Mouse (Mus musculus) forebrain, embryonic 11.5 days (tissue): ENCODE results near the gene Tjap1. TPM values are rescaled to one million over a fixed set of nuclear protein-coding genes. Genes with fewer than 3 reads are reported as not detected.
A peak's percentile ranks its signal among the peaks of the same experiment; 100 is the strongest.

ENCODE experiments used
- ATAC-seq: fragments of 200-750 bp; cut with Nextera tagmentation; replicated peaks from 2 replicates; pipeline ENCODE4 v1.8.0; 2017; ENCODE audit warnings: moderate TSS enrichment; ENCODE audit not compliant: low FRiP score
- DNase-seq: peaks from one replicate; pipeline ENCODE4 v3.0.0-alpha.2; 2017; ENCODE audit warnings: low spot score
- H3K27ac ChIP-seq: fragments of 300-500 bp; sonication (generic); 2 replicates; pipeline ENCODE4 v1.5.1; 2014; ENCODE audit warnings: low read depth, low read length
- H3K27me3 ChIP-seq: fragments of 300-500 bp; sonication (generic); 2 replicates; pipeline ENCODE4 v1.6.1; 2014; ENCODE audit warnings: mild to moderate bottlenecking, low read length, mixed read lengths; ENCODE audit not compliant: control insufficient read depth, insufficient read depth
- H3K36me3 ChIP-seq: fragments of 300-500 bp; sonication (generic); 2 replicates; pipeline ENCODE4 v1.6.1; 2014; ENCODE audit warnings: mild to moderate bottlenecking, low read length, moderate library complexity, mixed read lengths; ENCODE audit not compliant: control insufficient read depth, insufficient read depth
- H3K4me1 ChIP-seq: fragments of 300-500 bp; sonication (generic); replicated peaks from 2 replicates; pipeline ENCODE4 v1.6.1; 2014; ENCODE audit warnings: low read length, mixed read lengths; ENCODE audit not compliant: control insufficient read depth, insufficient read depth
- H3K4me2 ChIP-seq: fragments of 300-500 bp; sonication (generic); 2 replicates; pipeline ENCODE4 v1.6.1; 2014; ENCODE audit warnings: low read depth, mild to moderate bottlenecking, low read length, moderate library complexity, mixed read lengths; ENCODE audit not compliant: severe bottlenecking
- H3K4me3 ChIP-seq: fragments of 300-500 bp; sonication (generic); 2 replicates; pipeline ENCODE4 v1.5.1; 2014; ENCODE audit warnings: low read depth, low read length
- H3K9ac ChIP-seq: fragments of 300-500 bp; sonication (generic); 2 replicates; pipeline ENCODE4 v1.6.1; 2014; ENCODE audit warnings: low read length
- H3K9me3 ChIP-seq: fragments of 300-500 bp; sonication (generic); 2 replicates; pipeline ENCODE4 v1.6.1; 2016; ENCODE audit warnings: low read length, mixed read lengths; ENCODE audit not compliant: control insufficient read depth
- WGBS: fragments of 180-500 bp; shearing (Covaris S2); extraction: QIAGEN DNeasy Blood & Tissue Kit; methylation state at CpG from one replicate; pipeline ENCODE4 v1.1.7; 2014; 5-methylcytosine and 5-hydroxymethylcytosine counted together
- polyA plus RNA-seq: library from polyadenylated mRNA; unstranded; fragments of >200 nt; fragmentation: Nextera tagmentation; extraction: Ambion mirVana; gene quantifications from 2 replicates; pipeline ENCODE4 v1.2.1, GENCODE M21; 2014

The Tjap1 gene
- polyA plus RNA-seq, 1 experiment from 2014 or later, result 62.6 TPM

- peaks cover 3% of the 10 kb centered on the region; the same call in 1 of the 2 replicates for H3K4me1 ChIP-seq
- peak overlapping the region; percentile 72 for H3K9ac ChIP-seq
- H3K4me3 ChIP-seq, result peak overlapping the region; percentile 61
- ATAC-seq, result no peak; the same call in none of the 2 replicates
- peak overlapping the region; percentile 99 for H3K4me2 ChIP-seq
- peaks cover 5% of the 10 kb centered on the region; the same call in 1 of the 2 replicates for H3K27me3 ChIP-seq
- no peak overlapping the region for H3K27ac ChIP-seq
- H3K36me3 ChIP-seq, result peaks cover 4% of the 10 kb centered on the region; the same call in 1 of the 2 replicates
- no peaks in the 10 kb centered on the region; the same call in 1 of the 2 replicates for H3K9me3 ChIP-seq
- 1% methylated on average over 39 of the region's 54 CpGs for WGBS
- DNase-seq, result no peak
These were observed 28.7 kb downstream of the Tjap1 start for GRCm38 (mm10) chr17:46254106-46254505.

DNA sequence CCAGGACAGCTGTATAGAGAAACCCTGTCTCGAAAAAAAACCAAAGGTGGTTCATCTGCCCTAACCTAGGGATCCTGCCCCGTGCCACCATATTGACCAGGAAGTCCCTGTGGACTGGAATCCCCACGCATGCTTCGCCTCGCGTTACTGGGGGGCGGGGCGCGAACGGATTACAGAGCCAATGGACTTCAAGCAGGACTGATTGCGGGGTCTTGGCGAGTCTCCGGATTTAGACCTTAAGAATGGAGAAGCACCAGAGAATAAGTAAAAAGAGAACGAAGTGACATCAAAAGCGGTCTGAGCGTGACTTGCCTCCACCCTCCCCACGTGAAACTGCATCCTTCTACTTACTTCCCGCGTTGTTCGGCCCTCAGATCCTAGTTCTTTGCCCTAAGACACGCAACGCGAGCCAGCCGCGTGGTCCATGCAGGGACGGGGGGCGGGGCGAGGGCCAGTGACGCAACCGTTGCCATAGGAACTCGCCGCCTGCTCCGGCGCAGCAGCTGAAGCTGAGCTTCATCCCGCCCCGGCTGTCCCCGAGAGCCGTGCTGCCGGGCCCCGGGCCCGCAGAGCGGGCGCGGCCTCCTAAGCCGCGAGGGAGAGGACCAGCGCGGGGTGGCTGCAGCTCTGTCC lies 29.3 kb downstream of the Tjap1 start, which contains the start of gene Lrrc73:
Lrrc73 (plus strand) TSS at position 80 of the 633 bp plus-strand sequence.
- Histone ChIP-seq H3K4me3 (peak within 1 kb of the TSS; percentile 61), H3K27me3 (peaks cover 5% of the 10 kb centered on the region; the same call in 1 of the 2 replicates), H3K36me3 (peaks cover 4% of the 10 kb centered on the region; the same call in 1 of the 2 replicates), H3K9ac (peak within 1 kb of the TSS; percentile 72), H3K27ac (no peak within 1 kb of the TSS), H3K9me3 (no peaks in the 10 kb centered on the region; the same call in 1 of the 2 replicates), H3K4me2 (peak within 1 kb of the TSS; percentile 99), H3K4me1 (peaks cover 9% of the 10 kb centered on the region; the same call in 1 of the 2 replicates)
- ATAC-seq (peak; percentile 91), DNase-seq (peak; percentile 95)
- 2% methylated on average over 40 of the region's 48 CpGs for WGBS

DNA sequence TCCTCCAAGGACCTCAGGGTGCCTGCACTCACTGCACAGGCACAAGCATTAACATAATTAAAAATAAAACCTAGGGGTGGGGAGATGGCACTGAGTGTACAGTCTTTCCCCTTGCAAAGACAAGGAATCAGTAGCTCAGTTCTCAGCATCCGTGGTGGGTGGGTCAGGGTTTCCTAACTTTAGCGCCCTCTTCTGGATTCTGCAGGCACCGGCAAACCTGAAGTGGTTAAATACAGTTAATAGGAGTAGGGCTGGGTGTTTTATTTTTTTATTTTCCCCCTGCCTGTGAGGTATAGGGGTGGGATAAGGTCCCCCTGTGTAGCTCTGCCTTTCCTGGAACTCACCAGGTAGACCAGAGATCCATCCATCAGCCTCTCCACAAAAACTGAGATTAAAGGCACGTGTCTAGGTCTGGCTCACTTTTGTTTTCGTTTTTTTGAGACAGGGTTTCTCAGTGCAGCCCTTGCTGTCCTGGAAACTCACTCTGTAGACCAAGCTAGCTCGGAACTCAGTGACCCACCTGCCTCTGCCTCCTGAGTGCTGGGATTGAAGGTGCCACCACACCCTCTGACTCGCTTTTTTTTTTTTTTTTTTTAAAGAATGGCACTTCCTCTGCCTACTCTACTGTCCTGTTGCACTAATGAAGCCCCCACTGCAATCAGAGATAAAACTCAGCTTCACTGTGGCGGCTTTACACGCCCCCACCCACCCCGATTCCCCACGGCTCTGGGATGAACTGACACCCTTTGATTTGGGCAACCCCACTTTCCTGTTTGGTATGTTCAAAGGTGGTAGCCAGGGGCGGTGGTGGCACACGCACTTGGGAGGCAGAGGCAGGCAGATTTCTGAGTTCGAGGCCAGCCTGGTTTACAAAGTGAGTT lies 30.0 kb downstream of the Tjap1 start:
- no peaks in the 10 kb centered on the region; the same call in 1 of the 2 replicates for H3K9me3 ChIP-seq
- no peak for ATAC-seq
- peak overlapping the region; percentile 61; the same call in 1 of the 2 replicates for H3K4me3 ChIP-seq
- peak; percentile 73 for DNase-seq
- WGBS, result 59% methylated on average over 13 of the region's 14 CpGs
- H3K9ac ChIP-seq, result peak overlapping the region; percentile 72
- peak overlapping the region; percentile 99 for H3K4me2 ChIP-seq
- H3K27me3 ChIP-seq, result peaks cover 5% of the 10 kb centered on the region; the same call in 1 of the 2 replicates
- H3K27ac ChIP-seq, result no peak overlapping the region
- H3K36me3 ChIP-seq, result peaks cover 4% of the 10 kb centered on the region; the same call in 1 of the 2 replicates
- peaks cover 10% of the 10 kb centered on the region; the same call in 1 of the 2 replicates for H3K4me1 ChIP-seq

- peaks cover 15% of the 10 kb centered on the region; the same call in 1 of the 2 replicates for H3K4me1 ChIP-seq
- no peak overlapping the region for H3K4me3 ChIP-seq
- peaks cover 5% of the 10 kb centered on the region; the same call in 1 of the 2 replicates for H3K27me3 ChIP-seq
- ATAC-seq, result no peak
- no peak for DNase-seq
- H3K27ac ChIP-seq, result no peak overlapping the region
- H3K4me2 ChIP-seq, result no peak overlapping the region
- H3K9me3 ChIP-seq, result no peaks in the 10 kb centered on the region
- peaks cover 4% of the 10 kb centered on the region; the same call in 1 of the 2 replicates for H3K36me3 ChIP-seq
- WGBS, result 82% methylated on average over 7 of the region's 7 CpGs
- no peak overlapping the region for H3K9ac ChIP-seq
These were observed 31.7 kb downstream of the Tjap1 start for GRCm38 (mm10) chr17:46251174-46251573.

DNA sequence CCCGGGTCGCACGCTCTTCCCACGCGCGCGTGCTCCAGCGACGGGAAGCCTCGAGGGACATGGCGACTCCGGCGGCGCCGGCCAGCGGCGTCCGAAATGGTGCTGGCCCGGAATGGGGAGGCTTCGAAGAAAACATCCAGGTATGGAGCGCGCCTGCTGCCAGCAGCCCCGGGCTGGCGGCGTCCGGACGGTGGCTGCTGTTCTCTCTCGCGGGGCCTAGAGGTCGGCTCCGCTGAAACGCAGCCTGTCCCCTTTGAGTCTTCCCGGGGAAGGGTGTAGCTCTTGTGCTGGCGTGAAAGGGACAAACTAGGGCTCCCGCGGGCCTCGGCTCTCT lies 34.7 kb downstream of the Tjap1 start:
- H3K36me3 ChIP-seq, result peaks cover 19% of the 10 kb centered on the region; the same call in 1 of the 2 replicates

GRCm38 (mm10) chr17:46247512-46248188 lies 35.2 kb downstream of the Tjap1 start, which contains the start of the genes Polr1c and Yipf3:
Polr1c (minus strand) TSS chr17:46248054.
Yipf3 (plus strand) TSS chr17:46248080.
- under 1% methylated on average over 53 of the region's 53 CpGs for WGBS
- peak; percentile 91 for ATAC-seq
- peak within 1 kb of the TSS; percentile 94 for H3K4me3 ChIP-seq
- peaks cover 24% of the 10 kb centered on the region; the same call in 1 of the 2 replicates for H3K36me3 ChIP-seq
- peak within 1 kb of the TSS; percentile 64 for H3K27ac ChIP-seq
- peak; percentile 97 for DNase-seq
- H3K9me3 ChIP-seq, result no peaks in the 10 kb centered on the region
- peak within 1 kb of the TSS; percentile 94 for H3K9ac ChIP-seq
- peaks cover 13% of the 10 kb centered on the region; the same call in 1 of the 2 replicates for H3K4me1 ChIP-seq
- peak within 1 kb of the TSS; percentile 73 for H3K4me2 ChIP-seq
- no peaks in the 10 kb centered on the region for H3K27me3 ChIP-seq

More for the DNA sequence above, 34.7 kb downstream of the Tjap1 start:
- under 1% methylated on average over 37 of the region's 37 CpGs for WGBS
- Histone ChIP-seq H3K4me2 (peak overlapping the region; percentile 73), H3K4me1 (peaks cover 13% of the 10 kb centered on the region; the same call in 1 of the 2 replicates), H3K27me3 (no peaks in the 10 kb centered on the region), H3K4me3 (peak overlapping the region; percentile 94), H3K27ac (peak overlapping the region; percentile 37; the same call in 1 of the 2 replicates), H3K9me3 (no peaks in the 10 kb centered on the region), H3K9ac (peak overlapping the region; percentile 94)
- ATAC-seq, result no peak; the same call in 1 of the 2 replicates
- no peak for DNase-seq

DNA sequence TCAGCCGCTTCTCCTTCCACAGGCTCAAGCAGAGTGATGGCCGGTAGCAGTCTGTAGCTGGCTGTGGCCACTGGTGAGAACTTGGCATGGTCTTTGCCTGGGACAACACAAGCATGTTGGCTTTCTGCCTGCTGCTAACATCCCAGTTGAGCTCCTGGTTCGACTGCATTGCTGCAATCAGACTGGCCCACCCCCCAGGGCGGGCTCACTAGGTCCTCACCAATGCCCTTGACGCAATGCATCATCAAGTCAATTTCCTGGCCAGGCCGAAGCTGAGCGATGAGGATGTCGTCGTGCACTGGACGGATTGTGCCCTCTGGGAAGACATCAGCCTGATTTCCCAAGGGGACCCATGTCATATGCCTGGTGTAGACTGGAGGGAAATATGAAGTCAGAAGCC lies 38.2 kb downstream of the Tjap1 start:
- ATAC-seq (no peak), DNase-seq (no peak)
- H3K4me1 ChIP-seq, result peaks cover 13% of the 10 kb centered on the region; the same call in 1 of the 2 replicates
- no peak overlapping the region for H3K9ac ChIP-seq
- H3K9me3 ChIP-seq, result no peaks in the 10 kb centered on the region
- H3K36me3 ChIP-seq, result peaks cover 31% of the 10 kb centered on the region; the same call in 1 of the 2 replicates
- no peak overlapping the region for H3K4me3 ChIP-seq
- no peaks in the 10 kb centered on the region for H3K27me3 ChIP-seq
- no peak overlapping the region for H3K27ac ChIP-seq
- no peak overlapping the region for H3K4me2 ChIP-seq
- 91% methylated on average over 10 of the region's 10 CpGs for WGBS
